Mouse (Mus musculus): ENCODE results near the gene Zfp958.

GRCm38 (mm10) chr8:4608896-4609295 lies 4.1 kb upstream of the Zfp958 start:
- no peak for TF ChIP-seq ZC3H11A (IDR thresholded peaks at IDR 0.05; ENCODE audit: borderline replicate concordance, low read depth, low read length)
- no peak for TF ChIP-seq CHD2 (IDR thresholded peaks at IDR 0.05; ENCODE audit: low read depth, low read length)
- no peak for TF ChIP-seq ZNF384 (IDR thresholded peaks at IDR 0.05; ENCODE audit: low read depth, low read length)
